Mouse (Mus musculus): ENCODE data around the gene Pptc7.

DNA sequence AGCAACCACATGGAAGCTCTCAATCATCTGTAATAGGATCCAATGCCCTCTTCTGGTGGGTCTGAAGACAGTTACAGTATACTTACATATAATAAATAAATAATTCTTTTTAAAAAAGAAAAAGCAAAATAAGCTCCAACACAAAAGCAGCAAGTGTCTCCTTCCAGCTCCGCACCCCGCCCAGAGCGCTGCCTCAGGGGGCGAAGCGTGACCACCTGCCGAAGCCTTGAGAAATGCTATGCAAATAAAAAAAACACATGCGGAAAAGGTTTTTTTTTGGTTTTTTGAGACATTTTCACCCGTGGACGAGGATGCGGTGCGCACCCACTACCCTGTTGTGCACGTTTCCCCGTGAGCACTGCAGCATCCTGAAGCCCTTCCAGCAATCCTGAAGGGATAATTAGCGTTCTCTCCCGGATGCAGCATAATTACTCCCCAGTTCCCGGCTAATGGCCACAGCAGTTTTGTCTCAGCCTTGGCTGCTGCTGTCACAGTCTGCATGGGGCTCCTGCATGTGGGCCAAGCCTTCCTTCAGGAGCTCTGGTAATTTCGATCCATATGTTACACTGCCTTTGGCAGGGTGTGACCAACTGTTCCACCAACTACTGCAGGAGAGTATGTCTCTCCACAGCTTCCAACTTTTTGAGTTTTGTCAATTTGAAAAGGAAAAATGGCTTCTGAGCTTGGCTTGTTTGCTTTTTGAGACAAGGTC is 32.1 kb upstream of the Pptc7 start:
- TF ChIP-seq POLR2A (IDR thresholded peaks at IDR 0.05; ENCODE audit: extremely low read depth, insufficient read depth, low read length) (no peak), CTCF (IDR thresholded peaks at IDR 0.05; ENCODE audit: extremely low read depth, insufficient read depth, low read length) (no peak)

All from cortical plate, adult 2 months (tissue).